Mouse (Mus musculus) cerebellum, postnatal 10 days (tissue): ENCODE measurements at regions not wholly inside any gene's neighbourhood (a gene's known extent, or its start where the extent isn't known, plus 50 kb on each side); places are given as distances from the start of the nearest gene placed in this dataset.

Source experiments
- DNase-seq, 2 experiments: peaks; one replicate each; pipeline ENCODE4 v3.0.0; 2021; ENCODE audit warnings: mixed read lengths in 2 of 2

DNA sequence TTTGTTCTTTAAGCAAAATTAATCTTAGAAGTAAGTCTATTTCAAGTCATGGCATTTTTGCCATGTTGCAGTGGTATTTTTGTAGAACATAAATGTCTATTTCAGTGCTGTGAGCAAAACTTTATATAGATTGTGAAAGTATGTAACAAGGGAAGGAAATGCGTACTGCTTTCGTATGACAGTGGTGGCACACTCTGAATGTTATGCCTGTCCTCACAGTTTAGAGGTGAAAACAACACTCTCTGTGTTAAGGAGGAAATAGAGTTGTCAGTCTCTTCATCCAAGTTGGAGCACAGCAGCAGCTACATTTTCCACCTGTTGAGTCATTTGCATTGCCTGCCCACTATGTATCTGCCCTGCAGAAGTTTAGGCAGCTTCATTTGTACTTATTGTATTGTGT, 550.0 kb upstream of the Gm10801 start:
- DNase-seq = no peak

- DNase-seq = no peak
These were observed 538.6 kb upstream of the Gm10801 start for GRCm38 (mm10) chr2:98123441-98123840.

DNA sequence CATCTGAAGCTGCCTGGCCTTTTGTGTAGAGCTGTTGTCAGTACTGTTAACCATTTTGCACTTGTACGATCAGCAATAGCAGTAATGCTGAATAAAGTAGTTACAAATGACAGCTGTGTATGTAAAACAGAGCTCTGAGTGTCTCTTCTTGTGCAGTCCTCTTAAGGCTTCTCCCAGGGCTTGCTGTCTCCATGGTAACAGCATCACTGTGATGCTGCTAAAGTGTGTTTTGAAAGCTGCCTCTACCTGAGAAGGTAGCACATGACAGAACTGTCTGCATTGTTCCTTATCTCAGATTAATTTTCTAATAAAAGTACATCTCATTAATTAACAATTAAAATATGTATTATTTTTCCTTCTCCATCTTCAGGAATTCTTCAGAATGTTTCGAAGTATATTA, 537.4 kb upstream of the Gm10801 start:
- DNase-seq = no peak

DNA sequence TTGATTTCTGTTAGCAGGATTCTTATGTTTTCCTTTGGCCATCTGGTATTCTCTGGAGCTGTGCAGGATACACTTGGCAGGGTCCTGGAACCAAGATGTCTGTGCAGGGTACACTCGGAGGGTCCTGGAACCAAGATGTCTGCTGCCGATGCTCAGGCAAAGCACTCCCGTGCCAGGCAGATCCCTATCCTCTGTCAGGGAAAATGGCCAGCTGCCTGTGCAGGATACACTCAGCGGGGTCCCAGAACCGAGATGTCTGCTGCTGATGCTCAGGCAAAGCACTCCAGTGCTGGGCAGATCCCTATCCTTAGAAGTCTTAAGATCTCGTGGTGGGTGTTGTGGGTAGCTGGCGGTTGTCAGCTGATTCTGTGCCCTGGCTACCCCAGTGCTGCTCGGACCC, 521.6 kb upstream of the Gm10801 start:
- peak; percentile 60 to 61 for DNase-seq

DNA sequence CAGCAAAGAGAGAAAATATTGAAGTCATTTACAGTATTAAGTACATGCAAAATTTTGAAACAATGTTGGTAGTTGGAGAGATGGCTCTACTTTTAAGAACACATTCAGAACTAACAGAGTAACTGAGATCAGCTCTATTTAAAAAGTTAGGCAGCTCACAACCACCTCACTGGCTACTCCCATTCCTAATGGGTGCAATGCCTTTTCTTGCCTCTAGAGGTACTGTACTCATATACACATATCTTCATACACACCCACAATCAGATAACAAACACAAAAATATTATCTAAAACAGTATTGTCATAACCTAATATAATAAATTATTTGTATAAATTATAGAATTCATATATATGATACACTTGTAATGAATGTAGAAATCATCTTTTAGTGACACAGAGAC, 518.3 kb upstream of the Gm10801 start:
- DNase-seq = no peak
